Mouse (Mus musculus) layer of hippocampus, postnatal 14 days (tissue): ENCODE measurements around the gene Plin2. TPM values are rescaled to one million over a fixed set of nuclear protein-coding genes. Genes with fewer than 3 reads are reported as not detected.
A peak's percentile ranks its signal among the peaks of the same experiment; 100 is the strongest.

Experiments
- DNase-seq, 2 experiments: peaks; one replicate each; pipeline ENCODE4 v3.0.0; 2021 to 2022; ENCODE audit warnings: low spot score in 2 of 2, mixed read lengths in 1 of 2
- long read RNA-seq, 2 experiments: library from polyadenylated mRNA; stranded (forward); transcript quantifications; one replicate each; pipeline ENCODE4 v2.0.0; 2021
- total RNA-seq, 2 experiments: library from RNA; stranded (reverse); gene quantifications; 2 replicates each; pipeline ENCODE4 v1.2.3; 2021

Plin2 gene
- 10 to 100 TPM; 12.3 to 15.9 TPM for total RNA-seq
- long read RNA-seq, experiment 1, transcript Plin2-201 (8 exons, 1,888 nt) = major isoform, 11 of 21 reads
- long read RNA-seq, experiment 1, partial matches to known transcripts = 0 of 21 reads
- long read RNA-seq, experiment 1, other reads (novel, unspliced or antisense) = 10 of 21 reads
- long read RNA-seq, experiment 2, transcript Plin2-201 (8 exons, 1,888 nt) = major isoform, 24 of 28 reads
- long read RNA-seq, experiment 2, partial matches to known transcripts = 1 of 28 reads
- long read RNA-seq, experiment 2, other reads (novel, unspliced or antisense) = 3 of 28 reads

DNA sequence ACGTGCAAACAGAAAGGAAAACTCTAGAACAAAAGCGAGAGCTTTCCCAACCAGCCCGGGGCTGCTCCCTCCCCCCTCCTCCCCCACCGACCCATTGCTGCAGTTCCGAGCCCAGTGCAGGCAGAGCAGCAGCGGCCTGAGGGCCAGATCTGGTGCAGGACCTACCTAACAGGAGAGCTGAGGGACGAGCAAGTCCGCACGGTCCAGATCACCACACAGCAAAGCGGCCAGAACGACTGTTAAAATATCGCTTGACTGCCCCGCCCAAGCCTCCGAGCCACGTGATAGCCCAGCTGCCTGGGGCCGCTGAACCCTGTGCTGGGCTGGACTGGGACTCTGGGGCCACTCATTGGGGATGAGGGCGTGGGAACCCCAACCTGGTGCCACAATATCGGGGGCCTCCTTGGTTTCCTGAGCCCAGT lies at the start of gene Plin2:
Plin2 (minus strand) TSS at position 281 of the 422 bp plus-strand sequence.
- DNase-seq = no peak

GRCm38 (mm10) chr4:86718878-86719577 lies 49.2 kb upstream of the Plin2 start:
- DNase-seq = no peak

DNA sequence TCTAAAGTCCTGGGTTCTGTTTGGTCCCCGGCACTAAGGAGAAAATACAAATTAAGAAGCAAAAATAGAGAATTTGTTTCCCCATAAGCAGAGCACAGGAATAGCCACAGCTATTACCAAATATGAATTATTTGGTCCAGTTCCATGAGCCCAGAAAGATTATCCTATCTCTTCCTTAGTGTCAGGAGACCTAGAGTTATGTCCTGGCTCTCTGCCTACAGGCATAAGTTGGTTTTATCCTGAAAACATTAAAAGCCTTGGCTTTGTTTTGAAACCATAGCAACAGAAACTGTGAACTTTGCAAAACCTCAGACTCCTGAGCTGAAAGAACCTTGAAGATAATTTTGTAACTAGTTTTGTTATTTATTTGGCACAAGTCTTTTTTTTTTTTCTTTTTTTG lies 47.3 kb upstream of the Plin2 start:
- DNase-seq = no peak

GRCm38 (mm10) chr4:86715341-86715740 lies 45.5 kb upstream of the Plin2 start:
- no peak for DNase-seq

DNA sequence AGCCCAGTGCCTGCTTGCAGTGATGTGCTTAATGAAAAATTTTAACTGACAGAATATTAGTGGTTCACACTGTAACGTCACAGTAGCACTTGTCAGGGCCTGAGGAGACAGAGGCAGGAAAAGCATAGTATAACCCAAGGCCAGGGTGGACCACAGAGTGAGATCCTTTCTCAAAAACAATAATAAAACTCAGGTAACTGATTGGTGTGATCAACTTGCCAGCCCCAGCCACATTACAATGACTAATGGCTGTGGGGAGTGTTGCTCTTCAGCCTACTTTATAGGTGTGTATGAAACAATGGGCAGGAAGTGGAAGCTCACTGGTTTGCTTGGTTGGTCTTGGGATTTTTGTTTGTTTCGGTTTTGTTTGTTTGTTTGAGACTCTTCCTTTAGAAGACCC lies 43.7 kb upstream of the Plin2 start:
- no peak for DNase-seq

GRCm38 (mm10) chr4:86712751-86713195 lies 42.9 kb upstream of the Plin2 start:
- DNase-seq = peak; percentile 54 to 55

- DNase-seq = no peak
These were observed 40.9 kb upstream of the Plin2 start for GRCm38 (mm10) chr4:86710666-86711215.

- DNase-seq = no peak
These were observed 40.3 kb upstream of the Plin2 start for GRCm38 (mm10) chr4:86710034-86710650.

DNA sequence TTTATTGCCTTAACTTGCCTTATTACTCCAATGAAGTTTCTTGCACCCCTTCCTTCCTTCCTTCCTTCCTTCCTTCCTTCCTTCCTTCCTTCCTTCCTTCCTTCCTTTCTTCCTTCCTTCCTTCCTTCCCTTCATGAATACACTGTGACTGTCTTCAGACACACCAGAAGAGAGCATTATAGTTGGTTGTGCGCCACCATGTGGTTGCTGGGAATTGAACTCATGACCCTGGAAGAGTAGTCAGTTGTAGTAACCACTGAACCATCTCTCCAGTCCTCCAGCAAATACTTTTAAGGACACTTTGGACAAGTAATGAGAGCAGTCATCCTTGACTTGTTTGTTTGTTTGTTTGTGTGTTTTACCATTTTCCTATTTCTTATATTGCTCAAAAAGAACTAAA lies 38.9 kb upstream of the Plin2 start:
- no peak for DNase-seq

GRCm38 (mm10) chr4:86699161-86699865 lies 29.5 kb upstream of the Plin2 start:
- DNase-seq = no peak

GRCm38 (mm10) chr4:86696890-86697289 lies 27.0 kb upstream of the Plin2 start:
- DNase-seq = peak in 1 of 2 experiments; percentile 50

GRCm38 (mm10) chr4:86695081-86695480 lies 25.2 kb upstream of the Plin2 start:
- peak in 1 of 2 experiments; percentile 45 for DNase-seq

DNA sequence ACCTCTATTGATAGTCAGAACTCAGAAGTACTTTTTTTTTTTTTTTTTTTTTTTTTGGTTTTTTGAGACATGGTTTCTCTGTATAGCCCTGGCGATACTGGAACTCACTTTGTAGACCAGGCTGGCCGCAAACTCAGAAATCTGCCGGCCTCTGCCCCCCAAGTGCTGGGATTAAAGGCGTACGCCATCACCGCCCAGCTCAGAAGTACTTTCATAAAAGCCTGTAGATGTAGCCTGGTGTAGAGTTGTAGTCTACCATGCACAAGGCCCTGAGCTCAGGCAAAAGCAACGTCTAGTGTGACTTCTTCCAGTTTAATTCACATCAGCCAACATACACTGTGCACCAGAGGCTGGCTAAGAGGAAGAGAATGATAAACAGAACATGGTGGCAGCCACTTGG lies 23.1 kb upstream of the Plin2 start:
- DNase-seq = no peak

DNA sequence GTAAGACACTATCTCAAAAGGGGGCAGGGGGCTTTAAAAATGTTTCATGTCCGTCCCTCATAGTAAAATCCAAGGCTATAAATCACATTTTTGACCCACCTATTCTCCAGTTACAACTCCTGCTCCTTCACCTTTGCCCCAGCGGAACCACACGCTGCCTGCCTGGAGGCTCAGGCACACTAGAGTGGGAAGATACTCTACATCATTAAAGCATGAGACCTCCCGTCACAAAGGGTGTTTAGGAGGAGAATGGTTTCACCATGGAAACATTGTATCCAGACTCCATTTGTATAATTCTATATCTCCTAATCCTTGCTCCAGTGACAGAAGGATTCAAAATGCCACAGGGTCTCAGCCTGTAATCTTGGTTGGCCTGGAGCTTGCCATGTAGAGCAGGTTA lies 21.4 kb upstream of the Plin2 start:
- no peak for DNase-seq

GRCm38 (mm10) chr4:86690768-86691167 lies 20.9 kb upstream of the Plin2 start:
- no peak for DNase-seq

DNA sequence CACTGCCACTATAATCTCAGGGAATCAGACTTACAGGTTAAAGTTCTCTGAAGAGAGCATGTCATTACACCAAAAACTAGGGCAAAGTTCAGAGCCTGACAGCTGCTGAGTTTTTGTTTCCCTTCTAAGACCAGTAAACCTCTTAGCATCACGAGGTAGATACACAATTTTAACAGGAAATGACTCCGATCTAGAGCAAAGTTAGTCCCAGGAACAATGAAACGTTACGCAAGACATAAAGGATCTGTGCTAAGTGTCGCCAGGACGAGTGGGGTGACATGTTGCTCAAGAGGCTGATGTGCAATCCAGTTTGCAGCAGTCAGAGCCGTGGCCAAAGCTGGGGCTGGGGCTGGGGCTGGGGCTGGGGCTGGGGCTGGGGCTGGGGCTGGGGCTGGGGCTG lies 20.3 kb upstream of the Plin2 start:
- no peak for DNase-seq

DNA sequence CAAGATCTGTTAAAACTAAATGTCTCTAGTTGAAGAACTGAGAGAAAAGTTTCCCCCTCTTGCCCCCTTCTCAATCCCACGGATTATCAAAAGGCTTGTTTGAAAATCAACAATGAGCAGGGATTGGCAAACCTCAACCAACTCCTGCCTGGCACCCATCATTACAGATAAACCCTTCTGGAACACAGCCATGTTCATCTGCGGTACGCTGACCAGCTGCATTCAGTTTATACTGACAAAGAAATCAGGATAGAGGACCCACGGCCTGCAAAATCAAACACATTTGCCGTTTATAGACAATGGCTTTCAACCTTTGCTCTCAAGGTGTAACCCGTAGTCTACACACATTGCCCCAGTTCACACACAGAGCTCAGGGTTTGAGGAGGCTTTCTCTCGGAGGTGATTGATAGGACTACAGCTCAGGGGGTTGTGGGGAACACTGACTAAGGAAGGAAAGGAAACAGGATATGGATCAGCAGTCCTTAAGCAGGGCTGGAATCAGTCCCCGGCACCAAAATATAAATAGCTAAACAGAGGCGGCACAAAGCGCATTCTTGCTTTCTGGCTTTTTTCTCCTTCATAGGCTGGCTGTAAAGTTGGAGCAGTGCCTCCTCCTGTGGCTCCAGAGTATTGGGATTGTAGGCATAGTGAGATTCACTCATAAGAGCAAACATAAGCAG lies 19.3 kb upstream of the Plin2 start:
- no peak for DNase-seq

GRCm38 (mm10) chr4:86686564-86686963 lies 16.7 kb upstream of the Plin2 start:
- no peak for DNase-seq

GRCm38 (mm10) chr4:86686009-86686366 lies 16.1 kb upstream of the Plin2 start:
- DNase-seq = no peak

GRCm38 (mm10) chr4:86685231-86686008 lies 15.6 kb upstream of the Plin2 start:
- no peak for DNase-seq
